Comparison of ENCODE assay signal across 19 mouse cellular contexts in the genomic region with DNA sequence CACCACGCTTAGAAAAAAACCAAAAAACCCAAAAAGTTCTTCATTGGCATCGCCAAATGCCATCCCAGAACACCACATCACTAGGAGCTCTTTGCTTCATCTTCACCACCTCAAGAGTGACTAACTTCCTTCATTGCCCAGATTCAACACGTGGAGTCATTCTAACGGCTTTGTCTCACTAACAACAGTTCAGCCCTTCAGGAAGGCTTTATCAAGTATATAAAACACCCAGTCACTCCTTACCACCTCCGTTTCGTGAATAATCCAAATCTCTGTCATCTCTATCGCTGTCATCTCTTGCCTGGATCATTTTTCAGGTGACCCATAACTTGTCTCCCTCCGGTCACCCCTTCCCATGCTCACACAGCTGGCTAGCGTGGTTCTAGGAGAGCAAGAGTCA.
"Had no signal": no experiment of that assay in that cellular context is flagged by ENCODE, and none has a peak within 500 bp of the region (broad histone marks: within the 10 kb centered on the region; RNA-seq: fewer than 3 reads in every experiment).

No protein-coding gene starts in this region.

- H3K4me3 ChIP-seq: layer of hippocampus, adult 2 months; limb, embryonic 10.5 days; limb, embryonic 13.5 days; liver, embryonic 12.5 days; liver, embryonic 15.5 days; lung, embryonic 15.5 days; midbrain, embryonic 12.5 days; midbrain, embryonic 15.5 days; myocyte had no signal

- DNase-seq: kidney, adult 2 months; kidney, postnatal 25 days; layer of hippocampus, adult 9-11 months; liver; lung, adult 18-20 months; lung, postnatal 10 days; lung, postnatal 36 days; thymus, postnatal 36 days had no signal

- H3K27me3 ChIP-seq: limb, embryonic 13.5 days; liver, embryonic 12.5 days; liver, embryonic 15.5 days; lung, embryonic 15.5 days; midbrain, embryonic 12.5 days; midbrain, embryonic 15.5 days had no signal

- H3K27ac ChIP-seq: kidney, postnatal 0 days; layer of hippocampus, adult 2 months; limb, embryonic 10.5 days; limb, embryonic 13.5 days; liver, embryonic 12.5 days; liver, embryonic 15.5 days; lung, embryonic 15.5 days; midbrain, embryonic 15.5 days; stomach, postnatal 0 days had no signal

- H3K36me3 ChIP-seq: limb, embryonic 13.5 days; liver, embryonic 12.5 days; liver, embryonic 15.5 days; midbrain, embryonic 12.5 days; midbrain, embryonic 15.5 days had no signal
